Mouse (Mus musculus) erythroblast, embryonic 14.5 days (primary cell): ENCODE results near the gene Rnf17.

Source experiments
- GATA1 ChIP-seq: IDR thresholded peaks from 2 replicates; pipeline ENCODE4 v1.6.1; 2012; ENCODE audit warnings: low read length, inconsistent platforms, mixed read lengths
- TAL1 ChIP-seq: IDR thresholded peaks from 3 replicates; pipeline ENCODE4 v1.6.1; 2012; ENCODE audit warnings: low read length, inconsistent platforms, mixed read lengths

GRCm38 (mm10) chr14:56390247-56390646 is 12.1 kb upstream of the Rnf17 start:
- TF ChIP-seq GATA1 (no peak), TAL1 (no peak)
